Mouse (Mus musculus) forebrain, embryonic 16.5 days (tissue): ENCODE data around the gene Frmd4b. TPM values are rescaled to one million over a fixed set of nuclear protein-coding genes. Genes with fewer than 3 reads are reported as not detected.

Source experiments
- polyA plus RNA-seq: library from polyadenylated mRNA; unstranded; fragments of >200 nt; fragmentation: Nextera tagmentation; extraction: Ambion mirVana; gene quantifications from 2 replicates; pipeline ENCODE4 v1.2.1, GENCODE M21; 2015

The Frmd4b gene
- polyA plus RNA-seq, 1 experiment from 2014 or later = 50.0 TPM

Other genes starting within 250 kb of the Frmd4b start
- 0.62 and 0.84 TPM in 2 replicates for gene Mitf, start 189.5 kb upstream of the Frmd4b start, polyA plus RNA-seq